27 mouse cellular contexts compared by ENCODE assay signal in the genomic region with DNA sequence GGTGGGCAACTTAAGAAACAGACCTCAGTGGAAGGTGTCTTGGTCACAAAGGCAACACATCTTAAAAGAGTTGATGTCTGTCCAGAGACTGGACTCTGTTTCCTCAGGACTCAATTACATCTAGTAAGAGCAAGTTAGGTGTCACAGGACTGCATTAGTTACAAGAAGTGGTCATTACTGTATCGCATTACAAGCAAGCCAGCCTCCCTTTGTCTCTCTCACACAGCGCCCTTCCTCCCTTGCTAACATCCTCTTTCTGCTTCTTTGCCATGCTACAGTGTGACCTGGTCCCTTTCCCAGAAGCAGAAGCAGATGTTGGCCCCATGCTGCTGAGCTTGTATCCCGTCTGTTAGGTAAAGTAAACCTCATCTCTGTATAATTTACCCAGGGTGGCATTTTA.
DNase-seq lines count a peak whose midpoint lies in the region; ATAC-seq and TF ChIP-seq lines count a peak whose summit lies in the region.
"Had no signal": no experiment of that assay in that cellular context is flagged by ENCODE, and none has a peak within 500 bp of the region (broad histone marks: within the 10 kb centered on the region; RNA-seq: fewer than 3 reads in every experiment).

No protein-coding gene starts in this region.

- no peak for DNase-seq in kidney, postnatal 25 days
- peak; percentile 63 for DNase-seq in kidney, postnatal 0 days (ENCODE audit: low spot score)
- no peak for DNase-seq in kidney, adult 2 months
- peak; percentile 10 for DNase-seq in mesoderm, embryonic 11.5 days (ENCODE audit: low read depth, low spot score)
- DNase-seq in heart, postnatal 4 days, result no peak
- DNase-seq: adrenal gland, postnatal 10 days; adrenal gland, postnatal 36 days; B cell, adult 2 months; cerebellum, adult 18-20 months; cerebellum, adult 9-10 months; cerebellum, postnatal 14 days; gastrocnemius, postnatal 25 days; heart, adult 18-20 months; heart, postnatal 10 days; heart, postnatal 36 days had no signal

- TF ChIP-seq POLR2A in kidney, adult 2 months (IDR thresholded peaks at IDR 0.05; ENCODE audit: low read depth, low read length), result no peak

- no peak overlapping the region for H3K4me2 ChIP-seq in kidney, embryonic 14.5 days (replicated peaks; ENCODE audit: low read depth, low read length)
- no peak overlapping the region for H3K4me2 ChIP-seq in kidney, postnatal 0 days (ENCODE audit: low read length)
- H3K4me2 ChIP-seq: embryonic facial prominence, embryonic 13.5 days; forebrain, embryonic 12.5 days; forebrain, embryonic 15.5 days; heart, embryonic 12.5 days; heart, embryonic 15.5 days; hindbrain, embryonic 14.5 days had no signal

- H3K4me3 ChIP-seq in kidney, embryonic 14.5 days (ENCODE audit: low read length), result no peak overlapping the region
- H3K4me3 ChIP-seq in kidney, postnatal 0 days (replicated peaks; ENCODE audit: low read depth, low read length), result no peak overlapping the region
- no peak overlapping the region for H3K4me3 ChIP-seq in kidney, adult 2 months (ENCODE audit: insufficient read depth, low read depth, low read length)
- H3K4me3 ChIP-seq: embryonic facial prominence, embryonic 10.5 days; embryonic facial prominence, embryonic 13.5 days; erythroblast, embryonic 14.5 days; forebrain, embryonic 12.5 days; forebrain, embryonic 15.5 days; heart, embryonic 12.5 days; heart, embryonic 15.5 days had no signal

- no peaks in the 10 kb centered on the region for H3K9me3 ChIP-seq in kidney, embryonic 14.5 days (ENCODE audit: control insufficient read depth, low read length)
- H3K9me3 ChIP-seq in kidney, postnatal 0 days (replicated peaks; ENCODE audit: low read length), result no peaks in the 10 kb centered on the region
- H3K9me3 ChIP-seq: embryonic facial prominence, embryonic 10.5 days; embryonic facial prominence, embryonic 13.5 days; forebrain, embryonic 12.5 days; forebrain, embryonic 15.5 days; G1E; heart, embryonic 12.5 days; heart, embryonic 15.5 days had no signal

- no peak for TF ChIP-seq CTCF in kidney, postnatal 0 days (IDR thresholded peaks at IDR 0.05; ENCODE audit: low read depth)
- TF ChIP-seq CTCF in kidney, adult 2 months (conservative IDR thresholded peaks at IDR 0.05; ENCODE audit: insufficient read depth, insufficient read length, low read depth, low read length), result no peak

- no peak overlapping the region for H3K9ac ChIP-seq in kidney, embryonic 14.5 days (ENCODE audit: low read depth, low read length)
- H3K9ac ChIP-seq in kidney, postnatal 0 days (ENCODE audit: low read depth, low read length), result no peak overlapping the region
- H3K9ac ChIP-seq: embryonic facial prominence, embryonic 13.5 days; forebrain, embryonic 12.5 days; forebrain, embryonic 15.5 days; heart, embryonic 12.5 days; heart, embryonic 15.5 days; hindbrain, embryonic 14.5 days had no signal

- H3K36me3 ChIP-seq in kidney, embryonic 14.5 days (ENCODE audit: control insufficient read depth, insufficient read depth, low read length), result no peaks in the 10 kb centered on the region
- H3K36me3 ChIP-seq in kidney, postnatal 0 days (ENCODE audit: insufficient read depth, low read length), result no peaks in the 10 kb centered on the region
- H3K36me3 ChIP-seq in kidney, adult 2 months (ENCODE audit: control insufficient read depth, insufficient read depth, low read length), result no peaks in the 10 kb centered on the region
- H3K36me3 ChIP-seq: embryonic facial prominence, embryonic 10.5 days; embryonic facial prominence, embryonic 13.5 days; forebrain, embryonic 12.5 days; forebrain, embryonic 15.5 days; G1E; heart, embryonic 12.5 days; heart, embryonic 15.5 days had no signal

- H3K27me3 ChIP-seq in kidney, embryonic 14.5 days (ENCODE audit: control insufficient read depth, insufficient read depth, low read length), result peaks cover 2% of the 10 kb centered on the region; the same call in 1 of the 2 replicates
- no peaks in the 10 kb centered on the region for H3K27me3 ChIP-seq in kidney, postnatal 0 days (ENCODE audit: insufficient read depth, low read length)
- H3K27me3 ChIP-seq in kidney, adult 2 months (replicated peaks; ENCODE audit: control insufficient read depth, insufficient read depth, low read length), result no peaks in the 10 kb centered on the region
- H3K27me3 ChIP-seq: embryonic facial prominence, embryonic 13.5 days; forebrain, embryonic 12.5 days; forebrain, embryonic 15.5 days; heart, embryonic 12.5 days; heart, embryonic 15.5 days had no signal

- peak; percentile 80; the same call in 1 of the 2 replicates for ATAC-seq in kidney, embryonic 14.5 days (ENCODE audit: low FRiP score, low TSS enrichment)
- ATAC-seq in kidney, postnatal 0 days (replicated peaks; ENCODE audit: low FRiP score, low read depth), result no peak
- ATAC-seq: forebrain, embryonic 15.5 days; hindbrain, postnatal 0 days; Patski had no signal

- WGBS in kidney, embryonic 14.5 days, result 33% methylated on average over 3 of the region's 3 CpGs
- WGBS in kidney, postnatal 0 days, result 18% methylated on average over 3 of the region's 3 CpGs
- WGBS in kidney, adult 2 months, result 22% methylated on average over 3 of the region's 3 CpGs

- no peaks in the 10 kb centered on the region for H3K4me1 ChIP-seq in kidney, embryonic 14.5 days (ENCODE audit: control insufficient read depth, insufficient read depth, low read length)
- no peaks in the 10 kb centered on the region for H3K4me1 ChIP-seq in kidney, postnatal 0 days (replicated peaks; ENCODE audit: insufficient read depth, low read length)
- H3K4me1 ChIP-seq in kidney, adult 2 months (ENCODE audit: control insufficient read depth, insufficient read depth, low read length), result no peaks in the 10 kb centered on the region
- H3K4me1 ChIP-seq: forebrain, embryonic 12.5 days; forebrain, embryonic 15.5 days; heart, embryonic 12.5 days; heart, embryonic 15.5 days had no signal

- H3K27ac ChIP-seq in kidney, embryonic 14.5 days (ENCODE audit: low read depth, low read length), result no peak overlapping the region
- H3K27ac ChIP-seq in kidney, postnatal 0 days, result no peak overlapping the region
- no peak overlapping the region for H3K27ac ChIP-seq in kidney, adult 2 months (ENCODE audit: insufficient read depth, low read depth, low read length)
- H3K27ac ChIP-seq: embryonic facial prominence, embryonic 10.5 days; embryonic facial prominence, embryonic 13.5 days; forebrain, embryonic 12.5 days; forebrain, embryonic 15.5 days; heart, embryonic 15.5 days; hindbrain, embryonic 14.5 days; hindbrain, postnatal 0 days had no signal

Comparison
In these comparisons a context has a peak if more than half of its experiments do, and no peak if none do; other contexts are left out.
1. DNase-seq: peak in kidney, postnatal 0 days (single experiment) and mesoderm, embryonic 11.5 days (single experiment); none in kidney, postnatal 25 days (0 of 2), kidney, adult 2 months (single experiment) and heart, postnatal 4 days (single experiment).